Mouse (Mus musculus) testis, postnatal 14 days (tissue): Measurements from ENCODE around the gene Gm21830.
"Not testable (repeated sequence)": the region's sequence is repeated elsewhere in the genome, so short reads cannot be mapped to it uniquely, and the experiment has no call there.

Experiments
- DNase-seq: peaks from one replicate; pipeline ENCODE4 v3.0.0; 2021; ENCODE audit warnings: low spot score

The Gm21830 gene

GRCm38 (mm10) chr2:67413425-67413824, at the start of gene Gm21830:
Gm21830 (plus strand) TSS chr2:67413725.
- not testable (repeated sequence) for DNase-seq

DNA sequence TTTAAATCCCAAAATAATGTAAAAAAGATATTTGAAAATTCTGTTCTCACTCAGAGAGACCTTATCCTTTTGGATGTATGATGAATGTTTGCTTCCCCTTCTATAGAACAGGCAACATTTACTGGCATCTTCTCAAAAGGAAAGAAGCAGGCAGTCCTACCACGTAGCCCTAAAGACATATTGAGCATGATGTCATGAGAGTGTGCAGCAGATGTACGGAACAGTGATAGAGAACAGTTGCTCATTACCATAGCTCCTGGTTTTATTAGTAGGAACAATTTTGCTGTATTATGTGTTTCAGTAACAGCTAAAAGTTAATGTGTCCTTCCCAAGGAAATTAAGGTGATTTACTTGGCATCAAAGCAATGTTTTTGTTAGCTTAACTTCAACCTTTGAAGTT, 49.0 kb upstream of the Gm21830 start:
- no peak for DNase-seq

GRCm38 (mm10) chr2:67378504-67378903, 35.0 kb upstream of the Gm21830 start:
- no peak for DNase-seq

DNA sequence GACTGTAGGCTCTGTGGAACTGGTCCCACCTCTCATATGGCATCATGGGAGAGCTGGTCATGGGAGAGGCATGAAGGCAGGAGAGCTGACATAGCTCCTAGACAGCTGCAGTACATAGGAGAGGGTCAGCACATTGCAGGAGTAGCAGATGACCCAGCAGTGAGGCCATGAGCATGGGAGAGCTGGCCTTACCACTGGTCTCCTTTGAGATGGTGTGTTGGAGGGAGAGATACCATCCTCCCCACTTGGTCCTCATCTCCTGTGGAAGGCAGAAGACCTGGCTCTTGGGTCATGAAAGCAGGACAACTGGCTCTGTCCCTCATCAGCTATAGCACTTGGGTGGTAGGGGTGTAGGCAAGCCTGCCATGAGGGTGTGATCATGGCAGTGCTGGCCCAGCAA, 7.3 kb downstream of the Gm21830 start:
- DNase-seq = no peak

DNA sequence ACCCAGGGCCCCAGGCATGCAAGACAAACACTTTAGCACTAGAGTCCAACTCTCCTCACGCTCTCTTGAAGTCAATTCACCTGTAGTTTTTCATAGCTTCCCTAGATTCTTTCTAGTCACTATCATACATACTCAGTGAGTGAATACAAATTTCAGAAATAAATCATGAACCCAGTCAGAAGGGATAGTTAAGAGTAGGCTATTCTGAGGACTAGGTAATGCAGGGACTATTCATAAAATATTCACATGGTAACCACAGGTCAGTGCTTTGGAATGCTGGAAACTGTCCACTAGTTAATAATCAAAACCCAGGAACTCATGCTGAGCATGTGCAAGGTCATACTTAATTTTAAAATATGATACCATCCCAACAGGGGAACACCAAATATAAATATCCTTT, 9.3 kb downstream of the Gm21830 start:
- no peak for DNase-seq

DNA sequence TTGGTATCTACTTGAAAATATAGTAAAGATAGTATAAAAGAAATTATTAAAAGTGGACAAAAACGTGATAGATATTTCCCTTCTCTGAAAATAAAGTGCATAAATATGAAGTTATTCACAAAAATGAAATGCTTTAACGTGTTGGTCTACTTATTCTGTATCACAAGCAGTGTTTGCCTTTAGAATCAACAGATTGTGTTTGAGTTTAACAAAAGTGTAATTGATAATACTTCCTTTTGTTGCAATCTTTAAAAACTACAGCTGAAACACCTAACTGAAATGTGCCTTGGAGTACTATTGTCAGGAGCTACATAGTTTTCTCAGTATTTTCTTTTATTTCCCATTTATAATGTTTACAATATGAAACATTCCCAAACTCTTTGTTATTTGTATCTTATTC, 19.6 kb downstream of the Gm21830 start, which contains the start of gene Gm26727:
Gm26727 (minus strand) TSS at position 101 of the 400 bp plus-strand sequence.
- DNase-seq = no peak

DNA sequence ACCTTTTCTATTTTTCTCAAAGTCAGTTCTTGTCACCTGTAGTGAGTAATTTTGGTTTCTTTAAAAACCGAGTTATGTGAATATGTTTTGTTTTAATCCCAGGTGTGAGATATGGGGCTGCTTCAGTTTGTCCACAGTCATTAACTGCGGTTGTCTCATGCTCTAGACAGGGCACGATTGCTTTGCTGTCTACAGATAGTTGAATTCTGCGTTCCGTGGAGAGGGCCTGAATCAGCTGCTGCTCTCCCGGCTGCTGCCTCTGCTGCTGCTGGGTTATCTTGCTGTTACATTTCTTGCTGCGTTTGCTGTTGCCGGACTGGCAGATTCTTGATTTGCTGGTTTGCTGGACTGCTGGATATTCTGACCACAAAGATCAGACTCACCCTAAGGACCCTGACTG, 24.8 kb downstream of the Gm21830 start:
- DNase-seq = no peak

DNA sequence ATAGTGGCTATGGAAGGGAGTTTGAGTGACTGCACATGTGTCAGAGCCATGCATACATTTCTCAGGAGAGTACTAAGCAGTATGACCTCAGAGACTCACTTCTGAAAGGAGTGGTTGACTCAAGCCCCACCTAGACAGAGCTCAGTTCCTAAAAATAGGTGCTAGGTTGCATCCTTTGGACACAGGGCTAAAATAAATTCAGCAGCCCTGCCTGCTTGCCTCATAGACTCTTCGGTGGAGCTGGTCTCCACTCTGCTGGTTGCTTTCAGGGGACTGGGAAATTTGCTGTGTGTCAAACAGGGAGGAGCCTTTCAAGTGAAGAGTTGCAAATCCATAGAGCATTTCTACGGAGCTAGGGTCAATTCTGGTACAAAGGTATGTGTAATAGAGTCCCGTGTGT, 32.3 kb downstream of the Gm21830 start, which contains the start of gene Xirp2:
Xirp2 (plus strand) TSS at position 223 of the 400 bp plus-strand sequence.
- no peak for DNase-seq

DNA sequence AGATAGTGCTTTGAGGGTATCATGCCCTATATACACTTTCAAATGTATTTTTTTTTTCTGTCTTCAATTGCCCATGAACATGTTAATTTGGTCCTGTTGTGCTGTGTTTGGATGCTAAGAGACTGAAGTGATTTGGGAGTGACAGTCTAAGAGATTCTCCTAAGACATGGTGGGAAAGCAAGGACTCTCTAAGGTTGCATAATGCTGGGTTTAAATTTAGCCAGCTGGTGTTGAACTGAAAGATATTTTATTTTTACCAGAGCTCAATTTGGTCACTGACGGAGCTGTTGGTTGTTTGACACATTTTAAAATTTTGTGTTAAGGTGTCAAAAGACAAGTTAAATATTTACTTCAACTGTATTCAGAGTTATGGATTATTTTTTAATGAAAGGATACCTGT, 33.2 kb downstream of the Gm21830 start:
- no peak for DNase-seq

DNA sequence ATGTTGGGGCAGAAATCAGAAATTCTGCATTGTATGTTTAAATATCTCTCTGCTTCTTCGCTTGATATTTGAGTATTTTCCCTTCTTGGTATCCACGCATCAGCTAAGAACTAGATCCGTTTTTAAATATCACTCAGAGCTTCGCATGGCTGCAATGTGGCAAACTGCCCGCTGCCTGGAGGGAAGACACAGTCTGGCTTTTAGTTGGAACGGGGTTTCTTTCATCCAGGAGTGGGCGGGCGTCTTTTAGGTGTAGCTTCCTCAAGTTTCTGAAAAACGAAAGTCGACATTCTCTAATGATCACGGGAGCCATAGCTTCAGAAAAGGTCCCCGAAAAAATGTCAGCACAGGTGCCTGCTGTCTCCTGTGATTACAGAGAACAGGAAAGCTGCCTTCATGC, 33.7 kb downstream of the Gm21830 start:
- no peak for DNase-seq

DNA sequence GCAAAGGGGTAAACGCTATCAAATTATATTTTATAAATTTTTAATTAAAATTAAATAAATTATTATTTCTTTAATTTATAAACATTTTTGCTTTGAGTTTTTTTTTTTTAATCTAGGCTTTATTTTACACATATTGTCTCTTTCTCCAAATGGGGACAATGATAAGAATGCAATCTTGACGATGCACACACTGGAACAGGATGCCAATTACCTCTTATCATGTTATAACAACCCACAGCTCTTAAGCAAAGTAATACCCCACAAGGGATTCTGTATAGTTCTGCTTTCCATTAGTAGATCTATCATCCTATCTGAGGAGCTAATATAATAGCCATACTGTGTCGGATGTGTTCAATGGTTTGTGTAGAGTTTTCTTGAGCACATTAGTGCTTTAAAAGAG, 47.3 kb downstream of the Gm21830 start:
- no peak for DNase-seq

- no peak for DNase-seq
These were observed 53.5 kb downstream of the Gm21830 start for GRCm38 (mm10) chr2:67467036-67467435.

- not testable (repeated sequence) for DNase-seq
These were observed 56.5 kb downstream of the Gm21830 start for GRCm38 (mm10) chr2:67470030-67470429.

DNA sequence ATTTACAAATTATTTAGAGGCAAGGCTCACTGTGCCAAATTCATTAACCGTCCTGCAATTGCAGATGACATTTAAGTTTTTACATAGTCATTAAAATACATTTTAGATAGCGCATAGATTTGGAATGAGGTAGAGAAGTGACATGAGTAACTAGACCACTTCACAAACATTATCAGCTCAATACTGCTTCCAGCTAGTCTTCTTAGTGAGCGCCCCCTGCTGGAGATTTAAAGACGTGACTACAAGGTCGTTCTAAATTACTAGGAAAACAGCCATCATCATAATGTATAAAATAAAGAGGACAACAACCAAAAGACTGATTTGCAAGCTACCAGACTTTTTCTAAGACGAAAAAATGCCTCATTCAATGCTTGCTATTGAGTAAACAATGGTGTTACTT, 64.2 kb downstream of the Gm21830 start:
- peak; percentile 29 for DNase-seq

GRCm38 (mm10) chr2:67481051-67481450, 67.5 kb downstream of the Gm21830 start:
- DNase-seq = no peak
